Mouse (Mus musculus): Measurements from ENCODE around the gene Adamts7. TPM values are rescaled to one million over a fixed set of nuclear protein-coding genes. Genes with fewer than 3 reads are reported as not detected.

The Adamts7 gene
- total RNA-seq, 2 experiments from 2014 or later, result 14.4 to 17.7 TPM

GRCm38 (mm10) chr9:90226081-90226741, 63.3 kb downstream of the Adamts7 start:
- intact Hi-C loops (cut with DNase I), result loop anchor here (2.0 to 5.0 kb wide), 3 partner anchors 19 to 221 kb away; no protein-coding TSS in a partner anchor
- peak; percentile 44 to 61 for DNase-seq

GRCm38 (mm10) chr9:90226742-90227096, 63.9 kb downstream of the Adamts7 start:
- DNase-seq, result peak in 1 of 2 experiments; percentile 44
- intact Hi-C loops (cut with DNase I), result loop anchor here (2.0 to 5.0 kb wide), 3 partner anchors 20 to 221 kb away; no protein-coding TSS in a partner anchor

GRCm38 (mm10) chr9:90227171-90227570, 64.3 kb downstream of the Adamts7 start:
- DNase-seq, result peak in 1 of 2 experiments; percentile 37
- intact Hi-C loops (cut with DNase I), result loop anchor here (2.0 to 5.0 kb wide), 3 partner anchors 20 to 220 kb away; no protein-coding TSS in a partner anchor

- intact Hi-C loops (cut with DNase I), result no loop called here
- no peak for DNase-seq
These were observed 70.2 kb downstream of the Adamts7 start for GRCm38 (mm10) chr9:90232781-90233690.

GRCm38 (mm10) chr9:90233906-90234419, 71.1 kb downstream of the Adamts7 start:
- DNase-seq, result no peak
- intact Hi-C loops (cut with DNase I), result no loop called here

- intact Hi-C loops (cut with DNase I), result no loop called here
- DNase-seq, result no peak
These were observed 71.9 kb downstream of the Adamts7 start for GRCm38 (mm10) chr9:90234786-90235185.

- intact Hi-C loops (cut with DNase I), result no loop called here
- no peak for DNase-seq
These were observed 72.5 kb downstream of the Adamts7 start for GRCm38 (mm10) chr9:90235258-90235882.

- intact Hi-C loops (cut with DNase I), result no loop called here
- no peak for DNase-seq
These were observed 73.9 kb downstream of the Adamts7 start for GRCm38 (mm10) chr9:90236817-90237216.

- intact Hi-C loops (cut with DNase I), result no loop called here
- DNase-seq, result no peak
These were observed 74.6 kb downstream of the Adamts7 start for GRCm38 (mm10) chr9:90237232-90238062.

- DNase-seq, result no peak
- intact Hi-C loops (cut with DNase I), result no loop called here
These were observed 77.7 kb downstream of the Adamts7 start for GRCm38 (mm10) chr9:90240560-90240959.

- intact Hi-C loops (cut with DNase I), result no loop called here
- no peak for DNase-seq
These were observed 78.2 kb downstream of the Adamts7 start for GRCm38 (mm10) chr9:90241041-90241440.

GRCm38 (mm10) chr9:90241618-90242017, 78.7 kb downstream of the Adamts7 start:
- DNase-seq, result no peak
- intact Hi-C loops (cut with DNase I), result no loop called here

GRCm38 (mm10) chr9:90242291-90242690, 79.4 kb downstream of the Adamts7 start:
- intact Hi-C loops (cut with DNase I), result no loop called here

GRCm38 (mm10) chr9:90242855-90243254, 80.0 kb downstream of the Adamts7 start:
- DNase-seq, result no peak
- intact Hi-C loops (cut with DNase I), result no loop called here

More at GRCm38 (mm10) chr9:90242291-90242690, 79.4 kb downstream of the Adamts7 start:
- no peak for DNase-seq

- intact Hi-C loops (cut with DNase I), result no loop called here
- no peak for DNase-seq
These were observed 81.7 kb downstream of the Adamts7 start for GRCm38 (mm10) chr9:90244301-90245151.

- no peak for DNase-seq
- intact Hi-C loops (cut with DNase I), result no loop called here
These were observed 82.3 kb downstream of the Adamts7 start for GRCm38 (mm10) chr9:90245206-90245605.

- intact Hi-C loops (cut with DNase I), result no loop called here
- DNase-seq, result no peak
These were observed 82.9 kb downstream of the Adamts7 start for GRCm38 (mm10) chr9:90245781-90246180.

GRCm38 (mm10) chr9:90247316-90247715, 84.4 kb downstream of the Adamts7 start:
- intact Hi-C loops (cut with DNase I), result no loop called here
- no peak for DNase-seq

- intact Hi-C loops (cut with DNase I), result no loop called here
- DNase-seq, result no peak
These were observed 85.5 kb downstream of the Adamts7 start for GRCm38 (mm10) chr9:90248326-90248725.

Data from heart, postnatal 36 days (tissue).